Mouse (Mus musculus) layer of hippocampus, postnatal 36 days (tissue): ENCODE data around the gene H2al1f. TPM values are rescaled to one million over a fixed set of nuclear protein-coding genes. Genes with fewer than 3 reads are reported as not detected.
A peak's percentile ranks its signal among the peaks of the same experiment; 100 is the strongest.
"Not testable (repeated sequence)": the region's sequence is repeated elsewhere in the genome, so short reads cannot be mapped to it uniquely, and the experiment has no call there.

ENCODE experiments used
- DNase-seq, 2 experiments: peaks; one replicate each; pipeline ENCODE4 v3.0.0; 2022
- total RNA-seq, 2 experiments: library from RNA; stranded (reverse); gene quantifications; 2 replicates each; pipeline ENCODE4 v1.2.3; 2021

H2al1f gene
- not detected for total RNA-seq

- DNase-seq = not testable (repeated sequence)
Measured at GRCm38 (mm10) chrX:11314858-11315257, at the start of gene H2al1f. H2al1f (plus strand) TSS chrX:11315158.

- no peak for DNase-seq
Measured at GRCm38 (mm10) chrX:11267791-11268190, 47.2 kb upstream of the H2al1f start.

GRCm38 (mm10) chrX:11269074-11269473, 45.9 kb upstream of the H2al1f start:
- DNase-seq = peak; percentile 27 to 34

GRCm38 (mm10) chrX:11273190-11273589, 41.8 kb upstream of the H2al1f start:
- no peak for DNase-seq

- DNase-seq = no peak
Measured at GRCm38 (mm10) chrX:11277083-11277482, 37.9 kb upstream of the H2al1f start.

- no peak for DNase-seq
Measured at GRCm38 (mm10) chrX:11280741-11281140, 34.2 kb upstream of the H2al1f start.

- no peak for DNase-seq
Measured at GRCm38 (mm10) chrX:11288306-11288882, 26.6 kb upstream of the H2al1f start.

GRCm38 (mm10) chrX:11289244-11289643, 25.7 kb upstream of the H2al1f start:
- DNase-seq = no peak

- not testable (repeated sequence) for DNase-seq
Measured at GRCm38 (mm10) chrX:11298957-11299356, 16.0 kb upstream of the H2al1f start, which contains the start of gene H2al1a. H2al1a (plus strand) TSS chrX:11299257.

GRCm38 (mm10) chrX:11302132-11302531, 12.8 kb upstream of the H2al1f start, which contains the start of gene H2al1b:
H2al1b (plus strand) TSS chrX:11302432.
- DNase-seq = not testable (repeated sequence)

- DNase-seq = not testable (repeated sequence)
Measured at GRCm38 (mm10) chrX:11305355-11305754, 9.6 kb upstream of the H2al1f start, which contains the start of gene H2al1c. H2al1c (plus strand) TSS chrX:11305655.

GRCm38 (mm10) chrX:11308524-11308923, 6.4 kb upstream of the H2al1f start, which contains the start of gene H2al1d:
H2al1d (plus strand) TSS chrX:11308824.
- DNase-seq = not testable (repeated sequence)

GRCm38 (mm10) chrX:11311634-11312033, 3.3 kb upstream of the H2al1f start, which contains the start of gene H2al1e:
H2al1e (plus strand) TSS chrX:11311934.
- not testable (repeated sequence) for DNase-seq

GRCm38 (mm10) chrX:11317956-11318355, 3.0 kb downstream of the H2al1f start, which contains the start of gene H2al1g:
H2al1g (plus strand) TSS chrX:11318256.
- not testable (repeated sequence) for DNase-seq

GRCm38 (mm10) chrX:11321192-11321591, 6.2 kb downstream of the H2al1f start, which contains the start of gene H2al1h:
H2al1h (plus strand) TSS chrX:11321492.
- DNase-seq = not testable (repeated sequence)

- DNase-seq = not testable (repeated sequence)
Measured at GRCm38 (mm10) chrX:11324359-11324758, 9.4 kb downstream of the H2al1f start, which contains the start of gene H2al1i. H2al1i (plus strand) TSS chrX:11324659.

GRCm38 (mm10) chrX:11327522-11327921, 12.6 kb downstream of the H2al1f start, which contains the start of gene H2al1j:
H2al1j (plus strand) TSS chrX:11327822.
- not testable (repeated sequence) for DNase-seq

- DNase-seq = peak; percentile 8 to 15
Measured at GRCm38 (mm10) chrX:11345762-11346161, 30.8 kb downstream of the H2al1f start.

GRCm38 (mm10) chrX:11346756-11347155, 31.8 kb downstream of the H2al1f start:
- DNase-seq = no peak

GRCm38 (mm10) chrX:11360823-11361222, 45.9 kb downstream of the H2al1f start:
- no peak for DNase-seq

- DNase-seq = no peak
Measured at GRCm38 (mm10) chrX:11361261-11361660, 46.3 kb downstream of the H2al1f start.

- no peak for DNase-seq
Measured at GRCm38 (mm10) chrX:11363890-11364289, 48.9 kb downstream of the H2al1f start.
